Mouse (Mus musculus): ENCODE measurements at regions not wholly inside any gene's neighbourhood (a gene's known extent, or its start where the extent isn't known, plus 50 kb on each side); places are given as distances from the start of the nearest gene placed in this dataset.
"Not testable (repeated sequence)": the region's sequence is repeated elsewhere in the genome, so short reads cannot be mapped to it uniquely, and the experiment has no call there.

- no peak overlapping the region for H3K4me3 ChIP-seq
- H3K27ac ChIP-seq: no peak overlapping the region
- no peak for DNase-seq
- intact Hi-C loops (cut with DNase I): no loop called here
- no peak for TF ChIP-seq CTCF (IDR thresholded peaks at IDR 0.05)
Measured at GRCm38 (mm10) chr4:28064935-28065334, 748.0 kb upstream of the Epha7 start.

GRCm38 (mm10) chr4:28065828-28066227, 747.1 kb upstream of the Epha7 start:
- H3K27ac ChIP-seq: no peak overlapping the region
- intact Hi-C loops (cut with DNase I): no loop called here
- no peak overlapping the region for H3K4me3 ChIP-seq
- DNase-seq: no peak
- no peak for TF ChIP-seq CTCF (IDR thresholded peaks at IDR 0.05)

GRCm38 (mm10) chr4:28079030-28079429, 733.9 kb upstream of the Epha7 start:
- intact Hi-C loops (cut with DNase I): no loop called here
- H3K27ac ChIP-seq: no peak overlapping the region
- H3K4me3 ChIP-seq: no peak overlapping the region
- TF ChIP-seq CTCF (IDR thresholded peaks at IDR 0.05): no peak
- no peak for DNase-seq

- intact Hi-C loops (cut with DNase I): no loop called here
- no peak for TF ChIP-seq CTCF (IDR thresholded peaks at IDR 0.05)
- DNase-seq: no peak
- Histone ChIP-seq H3K27ac (no peak overlapping the region), H3K4me3 (no peak overlapping the region)
Measured at GRCm38 (mm10) chr4:28092854-28093253, 720.1 kb upstream of the Epha7 start.

- Histone ChIP-seq H3K4me3 (no peak overlapping the region), H3K27ac (no peak overlapping the region)
- no peak for TF ChIP-seq CTCF (IDR thresholded peaks at IDR 0.05)
- no peak for DNase-seq
- intact Hi-C loops (cut with DNase I): no loop called here
Measured at GRCm38 (mm10) chr4:28143165-28143564, 669.8 kb upstream of the Epha7 start.

GRCm38 (mm10) chr4:28155116-28155515, 657.8 kb upstream of the Epha7 start:
- Histone ChIP-seq H3K4me3 (no peak overlapping the region), H3K27ac (no peak overlapping the region)
- intact Hi-C loops (cut with DNase I): no loop called here
- no peak for DNase-seq
- TF ChIP-seq CTCF (IDR thresholded peaks at IDR 0.05): no peak

GRCm38 (mm10) chr4:28176771-28177170, 636.2 kb upstream of the Epha7 start:
- intact Hi-C loops (cut with DNase I): no loop called here
- no peak for TF ChIP-seq CTCF (IDR thresholded peaks at IDR 0.05)
- peak; percentile 17 for DNase-seq
- H3K4me3 ChIP-seq: no peak overlapping the region
- no peak overlapping the region for H3K27ac ChIP-seq

- H3K4me3 ChIP-seq: no peak overlapping the region
- no peak for TF ChIP-seq CTCF (IDR thresholded peaks at IDR 0.05)
- no peak for DNase-seq
- H3K27ac ChIP-seq: no peak overlapping the region
- intact Hi-C loops (cut with DNase I): no loop called here
Measured at GRCm38 (mm10) chr4:28190861-28191260, 622.1 kb upstream of the Epha7 start.

- no peak for DNase-seq
- Histone ChIP-seq H3K4me3 (no peak overlapping the region), H3K27ac (no peak overlapping the region)
- intact Hi-C loops (cut with DNase I): no loop called here
- TF ChIP-seq CTCF (IDR thresholded peaks at IDR 0.05): no peak
Measured at GRCm38 (mm10) chr4:28227594-28228208, 585.2 kb upstream of the Epha7 start.

GRCm38 (mm10) chr4:28235516-28235915, 577.4 kb upstream of the Epha7 start:
- DNase-seq; intact Hi-C loops (cut with DNase I); H3K27ac ChIP-seq; H3K4me3 ChIP-seq: not testable (repeated sequence)

- no peak for TF ChIP-seq CTCF (IDR thresholded peaks at IDR 0.05)
- intact Hi-C loops (cut with DNase I): no loop called here
- Histone ChIP-seq H3K4me3 (no peak overlapping the region), H3K27ac (no peak overlapping the region)
- DNase-seq: no peak
Measured at GRCm38 (mm10) chr4:28242272-28242671, 570.7 kb upstream of the Epha7 start.
